Mouse (Mus musculus) lung, postnatal 25 days (tissue): ENCODE measurements around the gene Tnip1.

Source experiments
- DNase-seq: peaks from one replicate; pipeline ENCODE4 v3.0.0; 2022; ENCODE audit warnings: low spot score

Gene Tnip1

DNA sequence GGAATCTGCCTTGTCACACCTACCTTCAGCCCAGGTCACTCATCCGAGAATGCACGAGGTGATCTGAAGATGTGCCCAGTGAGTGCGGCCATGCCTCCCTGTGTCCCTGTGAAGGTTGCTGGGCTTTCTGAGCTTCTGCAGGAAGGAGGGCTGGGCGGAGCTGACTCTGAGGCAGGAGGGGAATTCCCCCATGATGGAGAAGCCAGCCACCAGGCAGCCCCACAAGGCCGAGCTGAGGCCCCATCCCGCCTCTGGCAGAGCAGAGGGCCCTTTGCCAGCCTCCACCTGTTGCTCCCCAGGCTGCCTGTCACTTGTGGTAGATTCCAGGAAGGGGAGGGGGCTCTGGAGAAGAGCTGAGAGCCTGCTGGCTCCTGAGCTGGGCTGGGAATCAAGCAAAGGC, at the start of gene Tnip1:
Gene Tnip1 (minus strand): TSS at position 108 of the 400 bp plus-strand sequence.
- no peak for DNase-seq

DNA sequence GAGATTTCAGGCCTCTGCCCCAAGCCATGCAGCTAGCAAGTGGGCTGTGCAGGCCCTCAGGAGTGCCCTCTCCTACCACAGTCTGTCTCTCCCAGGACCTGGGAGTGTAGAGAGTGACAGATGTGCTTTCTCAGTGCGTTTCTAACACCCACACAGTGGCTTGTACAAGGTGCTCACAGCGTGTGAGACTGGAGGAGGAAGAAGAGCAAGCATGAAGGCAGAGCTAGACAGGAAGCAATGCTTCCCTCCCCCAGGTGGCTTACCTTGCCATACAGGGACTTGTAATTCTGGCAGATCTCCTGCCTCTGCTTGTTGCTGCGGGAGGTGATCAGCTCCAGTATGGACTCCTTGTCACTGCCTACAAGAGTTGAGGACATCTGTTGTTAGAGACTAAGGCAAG, 48.7 kb upstream of the Tnip1 start:
- no peak for DNase-seq

- no peak for DNase-seq
These were observed 45.5 kb upstream of the Tnip1 start for GRCm38 (mm10) chr11:55008230-55008629.

- no peak for DNase-seq
These were observed 43.0 kb upstream of the Tnip1 start for GRCm38 (mm10) chr11:55005684-55006083.

DNA sequence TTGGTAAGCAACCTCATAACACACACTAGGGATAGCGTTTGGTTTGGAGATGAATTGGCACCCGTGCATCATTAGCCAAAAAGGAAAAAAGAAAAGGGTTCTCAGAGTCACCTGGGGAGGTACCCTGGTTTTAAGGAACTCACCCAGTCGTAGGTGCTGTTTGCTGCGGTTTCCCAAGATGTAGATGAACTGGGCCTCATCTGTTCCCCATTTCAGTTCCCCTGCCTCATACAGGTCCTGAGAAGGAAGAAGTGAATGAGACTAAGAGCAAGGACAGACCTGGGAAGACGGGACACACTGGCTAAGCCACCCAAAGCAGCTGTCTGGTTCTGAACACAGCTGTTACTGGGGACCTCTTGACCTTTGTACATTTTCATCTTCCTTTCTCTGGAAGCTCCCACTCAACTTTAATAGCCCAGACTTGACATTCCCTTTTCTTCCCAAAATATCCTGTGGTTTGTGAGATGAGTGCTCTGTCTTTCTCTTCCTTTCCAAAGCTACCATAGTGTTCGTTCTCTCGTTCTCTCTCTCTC, 42.3 kb upstream of the Tnip1 start:
- DNase-seq: peak; percentile 57

DNA sequence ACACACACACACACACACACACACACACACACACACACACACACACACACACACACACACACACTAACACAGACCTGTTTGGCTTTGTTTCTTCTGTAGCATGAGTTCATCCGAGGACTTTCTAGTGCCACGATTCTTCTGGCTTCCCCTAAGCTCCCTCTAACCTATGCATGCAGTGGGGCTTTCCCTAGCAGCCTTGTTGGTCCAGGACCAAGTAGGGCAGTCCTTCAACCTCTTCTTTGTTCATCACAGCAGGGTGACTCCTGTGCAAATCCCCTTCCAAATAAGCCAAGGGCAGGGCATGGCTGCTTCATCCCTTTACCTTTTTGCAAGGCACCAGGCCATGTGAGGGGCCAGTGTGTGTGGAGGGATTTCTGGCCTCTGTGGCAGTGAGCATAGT, 36.0 kb upstream of the Tnip1 start:
- no peak for DNase-seq

DNA sequence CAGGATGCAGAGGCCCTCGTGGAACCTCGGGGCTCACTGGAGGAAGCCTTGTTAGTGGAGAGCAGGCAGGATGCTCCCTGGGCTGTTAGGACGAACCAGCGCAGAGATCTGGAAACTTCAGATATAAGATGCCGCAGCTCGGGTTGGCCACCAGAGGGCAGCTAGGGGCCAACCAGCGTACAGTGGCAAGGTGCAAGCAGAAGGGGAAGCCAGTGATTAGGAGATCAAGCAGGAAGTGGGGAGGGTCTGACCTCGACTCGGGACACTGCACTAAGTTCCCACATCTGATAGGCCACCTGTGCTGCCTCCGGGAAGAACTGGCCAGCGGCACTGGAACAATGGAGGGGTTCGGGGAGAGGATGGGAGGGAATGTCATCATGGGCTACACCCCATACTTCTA, 35.6 kb upstream of the Tnip1 start:
- peak; percentile 67 for DNase-seq

DNA sequence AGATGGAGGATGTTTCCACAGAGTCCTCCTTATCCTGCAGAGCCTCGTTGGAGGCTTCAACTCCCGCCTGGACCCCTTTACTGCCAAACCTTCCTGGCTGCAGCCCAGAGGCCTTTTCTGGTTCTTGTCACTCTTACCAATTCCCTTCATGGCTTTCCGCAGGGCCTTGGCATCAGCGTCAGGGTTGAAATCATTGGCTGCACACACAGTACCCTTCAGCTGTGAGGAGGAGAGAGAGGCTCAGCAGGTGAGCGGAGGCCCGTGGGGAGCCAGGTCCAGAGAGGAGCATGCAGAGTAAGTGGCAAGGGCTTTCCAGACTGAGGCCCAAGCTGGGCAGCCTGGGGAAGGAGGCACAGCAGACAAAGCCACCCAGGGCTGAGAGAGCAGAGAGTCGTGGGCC, 33.5 kb upstream of the Tnip1 start:
- no peak for DNase-seq

- DNase-seq: no peak
These were observed 27.2 kb upstream of the Tnip1 start for GRCm38 (mm10) chr11:54989920-54990319.

DNA sequence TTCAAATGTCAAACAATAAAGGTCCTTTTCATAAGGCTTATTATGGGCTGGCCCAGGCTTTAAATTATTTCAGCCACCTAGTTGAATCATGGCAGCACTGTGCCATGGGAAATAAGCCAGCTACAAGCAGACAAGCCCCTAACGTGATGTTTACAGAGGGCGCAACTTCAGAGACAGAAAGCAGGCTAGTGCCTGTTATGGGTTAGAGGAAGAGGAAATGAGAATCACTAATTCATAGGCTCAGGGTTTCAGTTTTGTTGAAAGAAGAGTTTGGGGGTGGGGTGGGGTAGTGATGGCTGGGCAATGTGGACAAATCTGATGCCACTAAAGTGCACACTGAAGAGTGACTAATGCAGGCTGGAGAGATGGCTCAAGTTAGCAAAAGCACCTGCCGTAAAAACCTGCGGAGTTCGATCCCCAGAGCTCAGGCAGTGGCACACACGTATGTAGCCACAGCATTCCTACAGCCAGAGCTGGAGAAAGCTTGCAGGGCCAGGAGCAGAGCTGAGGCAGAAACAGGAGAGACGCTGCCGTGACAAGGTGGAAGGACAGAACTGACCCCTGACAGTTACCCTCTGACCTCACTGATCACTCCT, 26.1 kb upstream of the Tnip1 start:
- no peak for DNase-seq

GRCm38 (mm10) chr11:54987974-54988373, 25.3 kb upstream of the Tnip1 start:
- no peak for DNase-seq

- DNase-seq: no peak
These were observed 22.4 kb upstream of the Tnip1 start for GRCm38 (mm10) chr11:54985086-54985485.

GRCm38 (mm10) chr11:54984581-54984980, 21.9 kb upstream of the Tnip1 start:
- DNase-seq: no peak

- DNase-seq: peak; percentile 69
These were observed 21.4 kb upstream of the Tnip1 start for GRCm38 (mm10) chr11:54984085-54984484.

DNA sequence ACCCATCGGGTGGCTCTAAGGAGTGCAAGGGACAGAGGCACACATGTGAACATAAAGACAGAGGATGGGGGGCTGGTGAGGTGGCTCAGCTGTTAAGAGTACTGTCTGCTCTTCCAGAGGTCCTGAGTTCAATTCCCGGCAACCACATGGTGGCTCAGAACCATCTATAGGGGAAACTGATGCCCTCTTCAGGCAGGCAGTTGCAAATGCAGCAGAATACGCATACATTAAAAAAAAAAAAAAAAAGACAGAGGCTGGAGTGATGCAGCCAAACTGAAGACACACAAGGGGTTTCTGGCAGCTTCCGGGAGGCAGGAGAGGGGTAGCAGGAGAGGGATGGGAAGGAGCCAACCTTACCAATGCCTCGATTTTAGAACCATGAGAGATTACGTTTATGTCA, 19.8 kb upstream of the Tnip1 start:
- DNase-seq: no peak

- DNase-seq: no peak
These were observed 18.9 kb upstream of the Tnip1 start for GRCm38 (mm10) chr11:54981630-54982029.

- DNase-seq: no peak
These were observed 14.7 kb upstream of the Tnip1 start for GRCm38 (mm10) chr11:54977385-54977937.

GRCm38 (mm10) chr11:54976351-54976750, 13.6 kb upstream of the Tnip1 start:
- DNase-seq: no peak

DNA sequence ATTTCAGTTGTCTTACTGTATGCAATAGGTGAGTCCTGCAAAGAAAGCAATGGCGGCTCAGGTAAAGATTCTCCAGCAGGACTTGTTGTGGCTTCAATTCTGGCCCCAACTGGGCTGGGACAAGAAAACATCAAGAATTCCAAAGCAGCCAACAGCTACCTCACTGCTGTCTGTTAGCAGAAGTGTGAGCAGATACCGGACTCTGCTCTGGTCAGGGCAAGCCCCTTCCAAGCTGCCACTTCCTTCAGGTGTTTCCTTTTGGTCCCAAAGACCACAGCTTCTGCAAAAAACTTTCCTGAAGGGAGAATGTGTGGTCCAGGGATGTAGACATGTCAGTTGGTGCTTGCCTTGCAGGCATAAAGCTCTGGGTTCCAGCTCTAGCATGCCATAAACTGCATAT, 13.0 kb upstream of the Tnip1 start:
- no peak for DNase-seq

- no peak for DNase-seq
These were observed 12.6 kb upstream of the Tnip1 start for GRCm38 (mm10) chr11:54975340-54975739.

- no peak for DNase-seq
These were observed 11.9 kb upstream of the Tnip1 start for GRCm38 (mm10) chr11:54974639-54975038.

GRCm38 (mm10) chr11:54973481-54974212, 10.9 kb upstream of the Tnip1 start:
- peak; percentile 79 for DNase-seq

DNA sequence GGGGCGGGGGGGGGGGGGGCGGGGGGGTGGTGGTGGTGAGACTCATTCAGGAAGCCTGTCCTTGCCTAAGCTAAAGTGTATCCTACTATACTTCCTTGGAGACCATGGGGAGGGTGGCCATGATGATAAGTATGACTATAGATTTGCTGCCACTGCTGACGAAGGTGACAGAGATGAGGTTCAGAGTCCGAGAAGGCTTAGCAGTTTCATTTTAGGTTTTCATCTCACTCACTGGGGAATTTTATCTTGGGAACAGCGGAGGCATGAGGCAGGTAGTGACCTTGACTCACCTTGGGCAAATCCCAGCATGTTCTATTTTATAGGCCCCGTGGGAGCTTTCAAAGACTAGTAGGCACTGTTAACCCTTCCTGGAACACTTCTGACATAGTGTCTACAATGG, 10.1 kb upstream of the Tnip1 start:
- DNase-seq: no peak
